Mouse (Mus musculus): ENCODE results near the gene Mrm3. TPM values are rescaled to one million over a fixed set of nuclear protein-coding genes. Genes with fewer than 3 reads are reported as not detected.

Mrm3 gene
- polyA plus RNA-seq, 1 experiment = 18.2 TPM

- peaks cover 3% of the 10 kb centered on the region for H3K4me1 ChIP-seq (ENCODE audit: control insufficient read depth, insufficient read depth, insufficient read length, low read length)
- H3K27ac ChIP-seq (replicated peaks; ENCODE audit: low read depth, low read length) = 0 out of 2 replicates have a peak overlapping the region, but pooled peaks have one; percentile 16
- H3K4me3 ChIP-seq (ENCODE audit: insufficient read depth, low read depth, low read length) = no peak overlapping the region
Measured at GRCm38 (mm10) chr11:76261224-76261623, 17.7 kb downstream of the Mrm3 start.

- no peak overlapping the region for H3K4me3 ChIP-seq (ENCODE audit: insufficient read depth, low read depth, low read length)
- H3K4me1 ChIP-seq (ENCODE audit: control insufficient read depth, insufficient read depth, insufficient read length, low read length) = peaks cover 3% of the 10 kb centered on the region
- H3K27ac ChIP-seq (replicated peaks; ENCODE audit: low read depth, low read length) = no peak overlapping the region
Measured at GRCm38 (mm10) chr11:76262611-76263351, 19.3 kb downstream of the Mrm3 start.

GRCm38 (mm10) chr11:76267550-76267949 lies 24.0 kb downstream of the Mrm3 start:
- Histone ChIP-seq H3K4me1 (ENCODE audit: control insufficient read depth, insufficient read depth, insufficient read length, low read length) (no peaks in the 10 kb centered on the region; the same call in 1 of the 2 replicates), H3K4me3 (ENCODE audit: insufficient read depth, low read depth, low read length) (no peak overlapping the region), H3K27ac (replicated peaks; ENCODE audit: low read depth, low read length) (no peak overlapping the region)

- no peak overlapping the region for H3K27ac ChIP-seq (replicated peaks; ENCODE audit: low read depth, low read length)
- H3K4me3 ChIP-seq (ENCODE audit: insufficient read depth, low read depth, low read length) = no peak overlapping the region
- H3K4me1 ChIP-seq (ENCODE audit: control insufficient read depth, insufficient read depth, insufficient read length, low read length) = no peaks in the 10 kb centered on the region; the same call in 1 of the 2 replicates
Measured at GRCm38 (mm10) chr11:76268001-76268459, 24.5 kb downstream of the Mrm3 start.

GRCm38 (mm10) chr11:76268521-76269065 lies 25.1 kb downstream of the Mrm3 start:
- Histone ChIP-seq H3K4me1 (ENCODE audit: control insufficient read depth, insufficient read depth, insufficient read length, low read length) (no peaks in the 10 kb centered on the region), H3K27ac (replicated peaks; ENCODE audit: low read depth, low read length) (no peak overlapping the region), H3K4me3 (ENCODE audit: insufficient read depth, low read depth, low read length) (no peak overlapping the region)

GRCm38 (mm10) chr11:76272440-76272839 lies 28.9 kb downstream of the Mrm3 start:
- H3K4me1 ChIP-seq (ENCODE audit: control insufficient read depth, insufficient read depth, insufficient read length, low read length) = no peaks in the 10 kb centered on the region
- H3K4me3 ChIP-seq (ENCODE audit: insufficient read depth, low read depth, low read length) = no peak overlapping the region
- no peak overlapping the region for H3K27ac ChIP-seq (replicated peaks; ENCODE audit: low read depth, low read length)

- Histone ChIP-seq H3K4me1 (ENCODE audit: control insufficient read depth, insufficient read depth, insufficient read length, low read length) (no peaks in the 10 kb centered on the region), H3K4me3 (ENCODE audit: insufficient read depth, low read depth, low read length) (no peak overlapping the region), H3K27ac (replicated peaks; ENCODE audit: low read depth, low read length) (no peak overlapping the region)
Measured at GRCm38 (mm10) chr11:76278960-76279852, 35.7 kb downstream of the Mrm3 start.

GRCm38 (mm10) chr11:76279971-76280370 lies 36.5 kb downstream of the Mrm3 start:
- H3K4me1 ChIP-seq (ENCODE audit: control insufficient read depth, insufficient read depth, insufficient read length, low read length) = no peaks in the 10 kb centered on the region
- H3K4me3 ChIP-seq (ENCODE audit: insufficient read depth, low read depth, low read length) = no peak overlapping the region
- H3K27ac ChIP-seq (replicated peaks; ENCODE audit: low read depth, low read length) = no peak overlapping the region

- H3K4me3 ChIP-seq (ENCODE audit: insufficient read depth, low read depth, low read length) = no peak overlapping the region
- H3K27ac ChIP-seq (replicated peaks; ENCODE audit: low read depth, low read length) = no peak overlapping the region
- H3K4me1 ChIP-seq (ENCODE audit: control insufficient read depth, insufficient read depth, insufficient read length, low read length) = peaks cover 17% of the 10 kb centered on the region
Measured at GRCm38 (mm10) chr11:76283841-76284240, 40.3 kb downstream of the Mrm3 start.

- Histone ChIP-seq H3K4me3 (ENCODE audit: insufficient read depth, low read depth, low read length) (no peak overlapping the region), H3K27ac (replicated peaks; ENCODE audit: low read depth, low read length) (no peak overlapping the region), H3K4me1 (ENCODE audit: control insufficient read depth, insufficient read depth, insufficient read length, low read length) (peaks cover 17% of the 10 kb centered on the region)
Measured at GRCm38 (mm10) chr11:76285431-76286075, 42.0 kb downstream of the Mrm3 start.

- Histone ChIP-seq H3K4me1 (ENCODE audit: control insufficient read depth, insufficient read depth, insufficient read length, low read length) (peaks cover 17% of the 10 kb centered on the region), H3K4me3 (ENCODE audit: insufficient read depth, low read depth, low read length) (no peak overlapping the region), H3K27ac (replicated peaks; ENCODE audit: low read depth, low read length) (no peak overlapping the region)
Measured at GRCm38 (mm10) chr11:76286534-76287126, 43.1 kb downstream of the Mrm3 start.

- H3K27ac ChIP-seq (replicated peaks; ENCODE audit: low read depth, low read length) = no peak overlapping the region
- peaks cover 24% of the 10 kb centered on the region for H3K4me1 ChIP-seq (ENCODE audit: control insufficient read depth, insufficient read depth, insufficient read length, low read length)
- no peak overlapping the region for H3K4me3 ChIP-seq (ENCODE audit: insufficient read depth, low read depth, low read length)
Measured at GRCm38 (mm10) chr11:76287301-76287700, 43.8 kb downstream of the Mrm3 start.

- Histone ChIP-seq H3K27ac (replicated peaks; ENCODE audit: low read depth, low read length) (no peak overlapping the region), H3K4me1 (ENCODE audit: control insufficient read depth, insufficient read depth, insufficient read length, low read length) (peaks cover 32% of the 10 kb centered on the region), H3K4me3 (ENCODE audit: insufficient read depth, low read depth, low read length) (no peak overlapping the region)
Measured at GRCm38 (mm10) chr11:76288645-76289044, 45.1 kb downstream of the Mrm3 start.

- Histone ChIP-seq H3K4me1 (ENCODE audit: control insufficient read depth, insufficient read depth, insufficient read length, low read length) (peaks cover 44% of the 10 kb centered on the region), H3K27ac (replicated peaks; ENCODE audit: low read depth, low read length) (no peak overlapping the region), H3K4me3 (ENCODE audit: insufficient read depth, low read depth, low read length) (no peak overlapping the region)
Measured at GRCm38 (mm10) chr11:76290367-76290766, 46.9 kb downstream of the Mrm3 start.

Data from brown adipose tissue, adult 24 weeks (tissue).